Mouse (Mus musculus) adrenal gland, adult 2 months (tissue): ENCODE measurements around the gene Slc9a3r2. TPM values are rescaled to one million over a fixed set of nuclear protein-coding genes. Genes with fewer than 3 reads are reported as not detected.

Experiments used
- DNase-seq: peaks from one replicate; pipeline ENCODE4 v3.0.0; 2021
- microRNA-seq, 2 experiments: library from miRNA; unstranded; fragments of <30 nt; microRNA quantifications; one replicate each; pipeline ENCODE4 v1.2.0; 2021
- polyA plus RNA-seq: library from polyadenylated mRNA; depleted of rRNA; stranded (reverse); fragments of >200 nt; gene quantifications from 2 replicates; pipeline ENCODE4 v1.2.3, GENCODE M21; 2012; rRNA removed
- total RNA-seq, 2 experiments: library from RNA; stranded (reverse); gene quantifications; 2 replicates each; pipeline ENCODE4 v1.2.3; 2021

The Slc9a3r2 gene
- total and polyA plus RNA-seq, 3 experiments = 51.8 to 120 (median 76.0) TPM

DNA sequence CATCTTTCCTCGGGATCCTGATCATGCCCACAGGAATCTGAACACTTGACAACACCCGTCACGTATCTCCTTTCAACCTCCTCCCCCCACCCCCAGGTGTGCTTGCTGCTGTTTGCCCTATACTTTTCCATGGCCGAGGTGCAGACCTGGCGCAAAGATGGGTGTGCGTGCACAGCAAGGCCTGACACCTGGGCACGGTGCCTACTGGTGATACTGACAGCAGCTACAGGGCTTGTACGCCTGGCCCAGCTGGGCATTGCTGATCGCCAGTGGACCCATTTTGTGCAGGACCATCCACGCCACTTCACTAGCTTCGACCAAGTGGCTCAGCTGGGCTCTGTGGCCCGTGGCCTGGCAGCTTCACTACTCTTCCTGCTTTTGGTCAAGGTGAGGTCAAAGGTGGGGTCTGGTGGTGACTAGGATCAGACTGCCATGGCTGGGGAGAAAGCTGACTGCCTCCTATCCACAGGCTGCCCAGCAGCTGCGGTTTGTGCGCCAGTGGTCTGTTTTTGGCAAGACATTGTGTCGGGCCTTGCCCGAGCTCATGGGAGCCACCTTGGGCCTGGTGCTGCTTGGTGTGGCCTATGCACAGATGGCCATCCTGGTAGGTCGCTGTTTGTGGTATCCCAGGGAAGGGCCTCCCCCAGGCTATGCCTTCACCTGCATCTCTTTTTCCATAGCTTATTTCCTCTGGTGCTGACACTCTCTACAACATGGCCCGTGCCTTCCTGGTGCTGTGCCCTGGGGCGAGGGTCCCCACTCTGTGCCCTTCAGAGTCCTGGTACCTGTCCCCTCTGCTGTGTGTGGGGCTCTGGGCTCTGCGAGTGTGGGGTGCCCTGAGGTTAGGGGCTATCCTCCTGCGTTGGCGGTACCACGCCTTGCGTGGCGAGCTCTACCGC, 55.9 kb downstream of the Slc9a3r2 start:
- DNase-seq = no peak

DNA sequence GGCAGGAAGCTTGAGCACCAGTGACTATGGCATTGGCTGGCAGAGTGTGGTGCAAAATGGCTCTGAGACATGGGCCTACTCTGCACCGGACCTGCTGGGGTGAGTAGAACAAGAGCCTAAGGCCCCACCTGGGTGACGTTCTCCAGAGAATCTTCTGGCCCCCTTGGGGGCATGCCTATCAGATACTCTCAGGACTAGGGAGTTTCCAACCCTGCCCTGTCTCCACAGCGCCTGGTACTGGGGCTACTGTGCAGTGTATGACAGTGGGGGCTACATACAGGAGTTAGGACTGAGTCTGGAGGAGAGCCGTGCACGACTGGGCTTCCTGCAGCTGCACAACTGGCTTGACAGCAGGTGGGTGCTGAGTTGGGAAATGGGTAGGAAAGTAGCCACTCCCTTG, 56.9 kb downstream of the Slc9a3r2 start:
- no peak for DNase-seq

DNA sequence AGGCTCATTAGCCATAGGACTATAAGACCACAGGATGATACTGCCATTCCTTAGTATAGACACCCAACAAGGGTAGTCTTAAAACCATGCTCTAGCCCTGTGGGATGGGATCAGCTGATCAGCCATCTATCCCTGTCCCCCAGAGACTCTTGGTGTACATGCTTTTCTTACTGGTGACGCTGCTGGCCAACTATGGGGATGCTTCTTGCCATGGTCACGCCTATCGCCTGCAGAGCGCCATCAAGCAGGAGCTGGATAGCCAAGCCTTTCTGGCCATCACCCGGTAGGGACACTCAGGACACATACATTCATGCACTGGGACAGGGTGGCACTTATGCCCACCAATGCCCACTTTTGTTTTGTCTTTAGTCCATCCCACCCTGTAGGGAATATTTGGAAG, 58.4 kb downstream of the Slc9a3r2 start:
- DNase-seq = no peak

DNA sequence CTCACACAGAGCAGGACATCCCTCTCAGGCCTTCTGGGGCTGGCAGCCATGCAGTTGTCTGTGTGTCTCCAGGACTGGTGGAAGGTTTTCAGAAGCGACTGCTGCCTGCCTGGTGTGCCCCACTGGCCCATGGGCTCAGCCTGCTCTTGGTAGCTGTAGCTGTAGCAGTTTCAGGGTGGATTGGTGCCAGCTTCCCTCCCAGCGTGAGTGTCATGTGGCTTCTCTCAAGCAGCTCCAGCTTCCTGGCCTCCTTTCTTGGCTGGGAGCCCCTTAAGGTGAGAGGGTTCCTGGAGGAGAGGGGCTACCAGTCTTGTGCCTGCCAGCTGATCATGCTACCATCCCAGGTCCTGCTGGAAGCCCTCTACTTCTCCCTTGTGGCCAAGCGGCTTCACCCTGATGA, 59.2 kb downstream of the Slc9a3r2 start:
- no peak for DNase-seq

Small RNA genes lying within 50 kb of the gene (microRNA-seq; reads per million reads assigned to microRNA genes)
- 0.44 to 1.7 reads per million in 2 experiments for gene Gm24589

Other genes starting within 250 kb of the Slc9a3r2 start
Only the 30 nearest of the 34 such genes appear.
- 10 to 100 TPM; 61.4 to 70.3 TPM for gene Rnps1, start 235.8 kb downstream of the Slc9a3r2 start, total RNA-seq
- gene Rnps1, start 235.8 kb downstream of the Slc9a3r2 start, polyA plus RNA-seq = 84.4 and 95.2 TPM in 2 replicates
- gene Eci1, start 223.7 kb downstream of the Slc9a3r2 start, total RNA-seq = 100 to 1,000 TPM; 303 to 325 TPM
- gene Eci1, start 223.7 kb downstream of the Slc9a3r2 start, polyA plus RNA-seq = 163 and 182 TPM in 2 replicates
- gene Dnase1l2, start 207.2 kb downstream of the Slc9a3r2 start, total RNA-seq = 1 to 10 TPM; 2.1 to 3.7 TPM
- gene Dnase1l2, start 207.2 kb downstream of the Slc9a3r2 start, polyA plus RNA-seq = 1.8 and 4.1 TPM in 2 replicates
- 10 to 100 TPM; 17.0 to 21.8 TPM for gene E4f1, start 180.0 kb downstream of the Slc9a3r2 start, total RNA-seq
- 57.5 and 59.5 TPM in 2 replicates for gene E4f1, start 180.0 kb downstream of the Slc9a3r2 start, polyA plus RNA-seq
- 100 to 1,000 TPM in 1 of 2 experiments, 10 to 100 TPM in 1; 65.0 to 104 TPM for gene Pgp, start 179.9 kb downstream of the Slc9a3r2 start, total RNA-seq
- 254 TPM in 2 replicates for gene Pgp, start 179.9 kb downstream of the Slc9a3r2 start, polyA plus RNA-seq
- under 1 TPM; 0.38 to 0.69 TPM for gene Bricd5, start 176.4 kb downstream of the Slc9a3r2 start, total RNA-seq
- gene Bricd5, start 176.4 kb downstream of the Slc9a3r2 start, polyA plus RNA-seq = 0.57 and 0.67 TPM in 2 replicates
- gene Mlst8, start 171.2 kb downstream of the Slc9a3r2 start, total RNA-seq = 10 to 100 TPM; 25.6 to 26.0 TPM
- gene Mlst8, start 171.2 kb downstream of the Slc9a3r2 start, polyA plus RNA-seq = 44.5 and 61.7 TPM in 2 replicates
- 10 to 100 TPM; 19.4 to 28.7 TPM for gene Caskin1, start 161.7 kb downstream of the Slc9a3r2 start, total RNA-seq
- 47.0 and 47.7 TPM in 2 replicates for gene Caskin1, start 161.7 kb downstream of the Slc9a3r2 start, polyA plus RNA-seq
- gene Traf7, start 122.4 kb downstream of the Slc9a3r2 start, total RNA-seq = 100 to 1,000 TPM in 1 of 2 experiments, 10 to 100 TPM in 1; 91.4 to 105 TPM
- gene Traf7, start 122.4 kb downstream of the Slc9a3r2 start, polyA plus RNA-seq = 152 and 167 TPM in 2 replicates
- 1 to 10 TPM in 1 of 2 experiments, under 1 TPM in 1; 0.98 to 1.8 TPM for gene Rab26, start 116.1 kb downstream of the Slc9a3r2 start, total RNA-seq
- gene Rab26, start 116.1 kb downstream of the Slc9a3r2 start, polyA plus RNA-seq = 0.65 and 1.1 TPM in 2 replicates
- 10 to 100 TPM; 34.3 to 40.5 TPM for gene Pkd1, start 100.5 kb downstream of the Slc9a3r2 start, total RNA-seq
- 73.2 and 73.3 TPM in 2 replicates for gene Pkd1, start 100.5 kb downstream of the Slc9a3r2 start, polyA plus RNA-seq
- 100 to 1,000 TPM in 1 of 2 experiments, 10 to 100 TPM in 1; 83.5 to 110 TPM for gene Tsc2, start 17.7 kb downstream of the Slc9a3r2 start, total RNA-seq
- 160 and 180 TPM in 2 replicates for gene Tsc2, start 17.7 kb downstream of the Slc9a3r2 start, polyA plus RNA-seq
- 10 to 100 TPM in 1 of 2 experiments, 1 to 10 TPM in 1; 4.8 to 10.1 TPM for gene Nthl1, start 17.6 kb downstream of the Slc9a3r2 start, total RNA-seq
- 9.4 and 13.8 TPM in 2 replicates for gene Nthl1, start 17.6 kb downstream of the Slc9a3r2 start, polyA plus RNA-seq
- not detected for gene Npw, start 8.1 kb upstream of the Slc9a3r2 start, total RNA-seq
- gene Npw, start 8.1 kb upstream of the Slc9a3r2 start, polyA plus RNA-seq = 0.60 and 2.4 TPM in 2 replicates
- gene Zfp598, start 19.4 kb upstream of the Slc9a3r2 start, total RNA-seq = 10 to 100 TPM; 40.8 to 51.3 TPM
- gene Zfp598, start 19.4 kb upstream of the Slc9a3r2 start, polyA plus RNA-seq = 86.0 and 99.0 TPM in 2 replicates
- gene Syngr3, start 39.6 kb upstream of the Slc9a3r2 start, total RNA-seq = 1 to 10 TPM; 2.0 to 2.4 TPM
- gene Syngr3, start 39.6 kb upstream of the Slc9a3r2 start, polyA plus RNA-seq = 2.1 and 5.3 TPM in 2 replicates
- gene Gfer, start 45.8 kb upstream of the Slc9a3r2 start, total RNA-seq = 10 to 100 TPM; 37.7 to 41.6 TPM
- 40.7 and 43.1 TPM in 2 replicates for gene Gfer, start 45.8 kb upstream of the Slc9a3r2 start, polyA plus RNA-seq
- gene Noxo1, start 45.9 kb upstream of the Slc9a3r2 start, total RNA-seq = 1 to 10 TPM; 2.8 to 6.4 TPM
- 4.9 and 9.4 TPM in 2 replicates for gene Noxo1, start 45.9 kb upstream of the Slc9a3r2 start, polyA plus RNA-seq
- 10 to 100 TPM; 27.9 to 41.1 TPM for gene Tbl3, start 57.3 kb upstream of the Slc9a3r2 start, total RNA-seq
- gene Tbl3, start 57.3 kb upstream of the Slc9a3r2 start, polyA plus RNA-seq = 49.0 and 63.2 TPM in 2 replicates
- not detected for gene Rnf151, start 67.7 kb upstream of the Slc9a3r2 start, total RNA-seq
- gene Rnf151, start 67.7 kb upstream of the Slc9a3r2 start, polyA plus RNA-seq = 0.25 and 0.61 TPM in 2 replicates
- gene Rps2, start 67.8 kb upstream of the Slc9a3r2 start, total RNA-seq = 100 to 1,000 TPM; 718 to 903 TPM
- 2,302 and 2,907 TPM in 2 replicates for gene Rps2, start 67.8 kb upstream of the Slc9a3r2 start, polyA plus RNA-seq
- 100 to 1,000 TPM; 242 to 306 TPM for gene Ndufb10, start 74.2 kb upstream of the Slc9a3r2 start, total RNA-seq
- 277 and 298 TPM in 2 replicates for gene Ndufb10, start 74.2 kb upstream of the Slc9a3r2 start, polyA plus RNA-seq
- gene Rpl3l, start 77.5 kb upstream of the Slc9a3r2 start, total RNA-seq = under 1 TPM in 1 of 2 experiments, not detected in 1; 0.28 TPM
- gene Rpl3l, start 77.5 kb upstream of the Slc9a3r2 start, polyA plus RNA-seq = 0.17 TPM in 1 of 2 replicates, not detected in the other
- gene Msrb1, start 86.3 kb upstream of the Slc9a3r2 start, total RNA-seq = 100 to 1,000 TPM in 1 of 2 experiments, 10 to 100 TPM in 1; 95.7 to 101 TPM
- 108 and 118 TPM in 2 replicates for gene Msrb1, start 86.3 kb upstream of the Slc9a3r2 start, polyA plus RNA-seq
- 1 to 10 TPM; 1.8 to 1.9 TPM for gene Hs3st6, start 102.7 kb upstream of the Slc9a3r2 start, total RNA-seq
- 7.5 TPM in 2 replicates for gene Hs3st6, start 102.7 kb upstream of the Slc9a3r2 start, polyA plus RNA-seq
- 1 to 10 TPM in 1 of 2 experiments, under 1 TPM in 1; 0.86 to 1.5 TPM for gene Meiob, start 154.0 kb upstream of the Slc9a3r2 start, total RNA-seq
- not detected in 2 replicates for gene Meiob, start 154.0 kb upstream of the Slc9a3r2 start, polyA plus RNA-seq
- gene Hagh, start 189.8 kb upstream of the Slc9a3r2 start, total RNA-seq = 100 to 1,000 TPM; 102 to 123 TPM
- gene Hagh, start 189.8 kb upstream of the Slc9a3r2 start, polyA plus RNA-seq = 115 and 137 TPM in 2 replicates
- 10 to 100 TPM; 25.4 to 43.4 TPM for gene Fahd1, start 200.0 kb upstream of the Slc9a3r2 start, total RNA-seq
- 11.7 and 16.6 TPM in 2 replicates for gene Fahd1, start 200.0 kb upstream of the Slc9a3r2 start, polyA plus RNA-seq
- 1 to 10 TPM; 5.5 to 6.7 TPM for gene Igfals, start 215.7 kb upstream of the Slc9a3r2 start, total RNA-seq
- 11.2 and 18.5 TPM in 2 replicates for gene Igfals, start 215.7 kb upstream of the Slc9a3r2 start, polyA plus RNA-seq
- 10 to 100 TPM; 53.1 to 56.6 TPM for gene Nubp2, start 236.0 kb upstream of the Slc9a3r2 start, total RNA-seq
- gene Nubp2, start 236.0 kb upstream of the Slc9a3r2 start, polyA plus RNA-seq = 38.5 and 55.9 TPM in 2 replicates